Mouse (Mus musculus) small intestine, adult 2 months (tissue): ENCODE results near the gene Sobp. TPM values are rescaled to one million over a fixed set of nuclear protein-coding genes. Genes with fewer than 3 reads are reported as not detected.

Experiments
- H3K27ac ChIP-seq: fragments of 200-500 bp; 2 replicates; pipeline ENCODE4 v1.5.1; 2012; ENCODE audit warnings: low read depth, low read length, control low read depth, inconsistent platforms; ENCODE audit not compliant: insufficient read depth
- H3K27me3 ChIP-seq: fragments of 200-500 bp; 2 replicates; pipeline ENCODE4 v1.6.1; 2012; ENCODE audit warnings: mild to moderate bottlenecking, moderate library complexity, low read length, inconsistent platforms; ENCODE audit not compliant: control insufficient read depth, insufficient read depth
- H3K36me3 ChIP-seq: fragments of 200-500 bp; 2 replicates; pipeline ENCODE4 v1.6.1; 2012; ENCODE audit warnings: mild to moderate bottlenecking, low read length, control low read depth, inconsistent platforms; ENCODE audit not compliant: control insufficient read depth, insufficient read depth
- H3K4me1 ChIP-seq: fragments of 200-500 bp; 2 replicates; pipeline ENCODE4 v1.6.1; 2012; ENCODE audit warnings: low read length, inconsistent platforms, mixed read lengths; ENCODE audit not compliant: control insufficient read depth, insufficient read depth, insufficient read length
- H3K4me3 ChIP-seq: fragments of 200-500 bp; 2 replicates; pipeline ENCODE4 v1.5.1; 2012; ENCODE audit warnings: low read depth, mild to moderate bottlenecking, control low read depth, inconsistent platforms, low read length, moderate library complexity
- CTCF ChIP-seq: fragments of 200-500 bp; IDR thresholded peaks from 2 replicates; pipeline ENCODE4 v1.5.1; 2012; ENCODE audit warnings: low read depth, mild to moderate bottlenecking, control low read depth, inconsistent platforms, low read length, moderate library complexity, mixed read lengths; ENCODE audit not compliant: insufficient replicate concordance, insufficient read length; ENCODE audit errors: extremely low read depth
- POLR2A ChIP-seq: fragments of 200-500 bp; IDR thresholded peaks from 2 replicates; pipeline ENCODE4 v1.6.1; 2012; ENCODE audit warnings: low read depth, mild to moderate bottlenecking, control low read depth, inconsistent platforms, low read length, moderate library complexity
- WGBS: fragments of 180-500 bp; shearing (Covaris S2); methylation state at CpG from one replicate; pipeline ENCODE4 v1.1.7; 2018; 5-methylcytosine and 5-hydroxymethylcytosine counted together
- polyA plus RNA-seq: library from polyadenylated mRNA; depleted of rRNA; stranded (reverse); fragments of >200 nt; gene quantifications from 2 replicates; pipeline ENCODE4 v1.2.3, GENCODE M21; 2012

The Sobp gene
- polyA plus RNA-seq, 1 experiment = 0.79 TPM

DNA sequence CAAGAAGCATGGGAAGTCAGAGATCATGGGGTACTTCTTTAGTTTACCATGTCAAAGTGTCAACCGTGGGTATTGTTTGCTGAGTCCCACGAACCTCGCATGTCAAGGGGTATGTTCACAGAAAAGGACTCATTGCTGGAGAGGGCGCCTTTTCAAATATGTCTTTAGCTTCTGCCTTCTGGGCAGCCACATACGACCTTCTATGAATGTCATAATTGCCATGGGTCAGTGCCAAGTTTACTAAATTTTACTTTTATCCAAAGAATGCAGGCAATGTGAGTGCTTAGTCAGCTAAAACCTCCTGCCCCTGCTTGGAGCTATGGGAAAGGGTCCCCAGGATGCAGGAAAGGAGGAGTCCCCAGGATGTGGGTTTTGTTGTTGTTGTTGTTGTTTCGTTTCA, 197.8 kb downstream of the Sobp start:
- Histone ChIP-seq H3K27ac (no peak overlapping the region), H3K4me1 (no peaks in the 10 kb centered on the region)
- WGBS = 75% methylated on average over 6 of the region's 6 CpGs

DNA sequence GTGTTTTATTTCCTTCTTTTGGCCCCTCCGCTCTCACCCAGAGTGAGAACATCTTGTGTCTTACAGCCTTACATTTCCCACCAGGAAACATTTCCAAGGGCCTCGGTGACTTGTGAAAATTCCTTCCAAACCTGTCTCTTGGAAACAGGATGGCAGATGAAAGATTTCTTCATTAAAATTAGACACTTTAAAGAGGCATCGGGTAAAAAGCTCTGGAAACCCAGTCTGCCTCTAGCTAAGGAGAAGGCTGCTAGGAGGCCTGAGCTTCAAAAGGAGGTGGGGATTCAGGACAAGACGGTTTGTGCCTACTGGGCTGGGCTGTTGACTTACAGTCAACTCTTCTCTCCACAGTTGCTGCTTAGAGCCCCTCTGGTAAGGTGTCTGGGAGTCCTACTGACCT, 200.8 kb downstream of the Sobp start:
- H3K27ac ChIP-seq = no peak overlapping the region
- 74% methylated on average over 4 of the region's 4 CpGs for WGBS
- TF ChIP-seq POLR2A = no peak
- no peak for TF ChIP-seq CTCF
- H3K36me3 ChIP-seq = no peaks in the 10 kb centered on the region
- H3K27me3 ChIP-seq = no peaks in the 10 kb centered on the region
- H3K4me3 ChIP-seq = no peak overlapping the region
- no peaks in the 10 kb centered on the region for H3K4me1 ChIP-seq

More for the DNA sequence above, 197.8 kb downstream of the Sobp start:
- TF ChIP-seq POLR2A (no peak), CTCF (no peak)
- no peaks in the 10 kb centered on the region for H3K36me3 ChIP-seq
- H3K4me3 ChIP-seq = no peak overlapping the region
- H3K27me3 ChIP-seq = no peaks in the 10 kb centered on the region

DNA sequence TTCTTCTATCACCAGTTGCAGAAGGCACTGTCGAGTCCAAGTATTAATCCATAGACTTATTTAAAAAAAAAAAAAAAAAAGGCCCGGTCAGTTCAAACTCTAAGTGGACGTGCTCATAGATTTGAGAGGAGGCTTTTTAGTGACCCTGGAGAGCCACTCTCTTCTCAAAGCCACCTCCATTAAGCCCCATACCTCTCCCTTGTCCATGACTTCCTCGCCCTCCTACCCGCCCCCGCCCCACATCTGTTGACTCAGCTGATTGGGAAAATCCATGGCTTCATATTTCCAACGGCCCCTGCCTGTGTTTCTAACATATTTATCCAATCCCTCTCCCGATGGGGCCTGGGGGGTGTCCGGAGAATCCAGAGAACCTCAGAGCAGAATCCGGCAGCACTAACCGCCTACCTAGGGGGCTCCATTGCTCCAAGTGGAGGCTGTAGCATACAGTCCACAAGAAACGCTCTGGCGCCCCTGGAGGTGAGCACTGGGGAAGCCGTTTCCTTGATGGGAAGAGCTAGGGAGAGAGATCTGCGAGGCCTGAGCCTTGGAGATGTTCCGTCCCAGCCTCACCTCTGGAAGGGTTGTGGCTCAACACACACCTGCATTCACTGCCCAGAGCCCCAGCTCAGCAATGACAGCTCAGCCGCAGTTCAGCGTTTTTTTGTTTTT, 201.7 kb downstream of the Sobp start:
- no peaks in the 10 kb centered on the region for H3K27me3 ChIP-seq
- H3K36me3 ChIP-seq = no peaks in the 10 kb centered on the region
- no peak overlapping the region for H3K4me3 ChIP-seq
- 17% methylated on average over 18 of the region's 18 CpGs for WGBS
- H3K27ac ChIP-seq = no peak overlapping the region
- no peaks in the 10 kb centered on the region for H3K4me1 ChIP-seq
- TF ChIP-seq CTCF (peak; percentile 58; the same call in 1 of the 2 replicates), POLR2A (no peak)

DNA sequence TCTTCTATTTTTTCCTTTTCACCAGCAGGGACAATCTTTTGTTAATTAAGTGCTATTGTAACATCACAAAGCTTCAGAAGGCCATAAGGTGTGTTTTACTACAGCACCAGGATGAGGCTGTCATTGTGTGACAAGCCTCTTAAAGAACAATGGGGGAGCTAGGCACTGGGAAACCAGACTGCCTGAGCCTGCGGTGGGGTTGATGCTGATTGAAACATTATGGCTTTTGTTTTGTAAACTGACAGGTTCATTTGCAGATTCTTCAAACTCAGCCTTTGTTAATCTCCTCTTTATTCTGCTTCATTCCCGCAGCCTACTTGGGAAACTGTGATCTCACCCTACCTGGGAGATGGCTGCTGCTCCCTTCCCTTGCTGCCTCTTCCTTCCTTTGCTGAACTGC, 206.0 kb downstream of the Sobp start:
- no peaks in the 10 kb centered on the region for H3K4me1 ChIP-seq
- no peak overlapping the region for H3K27ac ChIP-seq
- WGBS = 61% methylated on average over 2 of the region's 2 CpGs
- no peaks in the 10 kb centered on the region for H3K36me3 ChIP-seq
- no peak overlapping the region for H3K4me3 ChIP-seq
- no peaks in the 10 kb centered on the region for H3K27me3 ChIP-seq
- TF ChIP-seq CTCF (no peak), POLR2A (no peak)

DNA sequence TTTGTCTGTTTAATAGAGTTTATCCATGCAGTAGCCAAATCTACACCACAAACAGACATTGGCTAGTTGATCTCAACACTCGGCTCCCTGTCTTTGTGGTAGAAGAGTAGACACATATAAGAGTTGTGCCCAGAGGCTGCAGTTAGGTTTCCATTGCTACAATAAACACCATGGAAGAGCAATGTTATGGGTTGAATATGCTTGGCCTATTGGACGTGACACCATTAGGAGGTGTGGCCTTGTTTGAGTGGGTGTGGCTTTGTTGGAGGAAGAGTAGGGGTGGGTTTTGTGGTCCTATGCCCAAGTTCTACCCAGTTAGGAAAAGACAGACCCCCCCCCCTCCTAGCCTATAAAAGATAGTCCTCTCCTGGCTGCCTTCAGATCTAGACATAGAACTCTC, 211.3 kb downstream of the Sobp start:
- H3K4me1 ChIP-seq = no peaks in the 10 kb centered on the region; the same call in 1 of the 2 replicates
- TF ChIP-seq POLR2A = no peak
- TF ChIP-seq CTCF = no peak
- H3K27ac ChIP-seq = peak overlapping the region; percentile 64; the same call in 1 of the 2 replicates
- H3K36me3 ChIP-seq = peaks cover 13% of the 10 kb centered on the region
- no peaks in the 10 kb centered on the region for H3K27me3 ChIP-seq
- 87% methylated on average over 2 of the region's 2 CpGs for WGBS
- H3K4me3 ChIP-seq = no peak overlapping the region

DNA sequence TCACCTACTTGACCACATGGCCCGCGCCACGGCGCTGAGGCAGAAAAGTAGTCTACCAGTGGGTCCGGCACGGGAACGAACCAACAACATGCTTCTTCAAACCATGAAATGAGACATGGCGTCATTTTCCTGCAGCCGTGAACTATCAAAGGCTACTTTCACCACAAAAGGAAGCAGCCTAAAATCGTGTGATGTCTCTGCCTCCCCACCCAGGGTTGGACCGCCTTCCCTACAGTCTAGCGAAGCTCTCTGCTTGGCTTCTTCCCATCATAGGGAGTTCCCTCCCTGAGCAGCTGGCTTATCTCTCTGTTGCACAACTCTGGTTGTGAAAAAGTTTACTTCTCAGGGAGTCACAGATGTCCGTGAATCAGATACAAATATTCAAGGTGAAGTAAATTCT, 211.7 kb downstream of the Sobp start:
- no peaks in the 10 kb centered on the region for H3K27me3 ChIP-seq
- H3K4me3 ChIP-seq = peak overlapping the region; percentile 30
- peak overlapping the region; percentile 64 for H3K27ac ChIP-seq
- 73% methylated on average over 13 of the region's 13 CpGs for WGBS
- no peaks in the 10 kb centered on the region; the same call in 1 of the 2 replicates for H3K4me1 ChIP-seq
- H3K36me3 ChIP-seq = peaks cover 16% of the 10 kb centered on the region
- no peak for TF ChIP-seq CTCF
- no peak for TF ChIP-seq POLR2A

DNA sequence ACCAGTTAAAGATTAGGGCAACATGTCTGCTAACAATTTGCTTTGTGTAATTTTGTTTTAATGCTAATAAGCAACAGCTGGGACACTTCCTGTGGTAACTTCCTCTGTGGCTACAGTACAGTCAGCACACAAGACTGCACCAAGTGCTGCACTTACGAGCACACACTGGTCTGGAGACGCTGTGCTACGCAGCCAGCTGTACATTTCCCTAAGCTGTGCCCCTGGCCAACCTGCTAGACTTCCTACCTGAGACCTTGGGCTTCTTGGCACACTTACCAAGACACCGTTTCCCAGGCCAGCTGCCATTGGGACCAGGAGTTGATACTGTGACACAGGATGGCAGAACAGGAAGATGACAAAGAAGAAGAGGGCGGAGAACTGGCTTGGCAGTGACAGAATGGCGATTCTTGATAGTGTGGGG, 212.1 kb downstream of the Sobp start:
- Histone ChIP-seq H3K36me3 (peaks cover 20% of the 10 kb centered on the region), H3K27ac (peak overlapping the region; percentile 64), H3K4me3 (peak overlapping the region; percentile 30), H3K27me3 (no peaks in the 10 kb centered on the region), H3K4me1 (no peaks in the 10 kb centered on the region; the same call in 1 of the 2 replicates)
- 64% methylated on average over 6 of the region's 6 CpGs for WGBS
- TF ChIP-seq POLR2A (no peak), CTCF (no peak)

DNA sequence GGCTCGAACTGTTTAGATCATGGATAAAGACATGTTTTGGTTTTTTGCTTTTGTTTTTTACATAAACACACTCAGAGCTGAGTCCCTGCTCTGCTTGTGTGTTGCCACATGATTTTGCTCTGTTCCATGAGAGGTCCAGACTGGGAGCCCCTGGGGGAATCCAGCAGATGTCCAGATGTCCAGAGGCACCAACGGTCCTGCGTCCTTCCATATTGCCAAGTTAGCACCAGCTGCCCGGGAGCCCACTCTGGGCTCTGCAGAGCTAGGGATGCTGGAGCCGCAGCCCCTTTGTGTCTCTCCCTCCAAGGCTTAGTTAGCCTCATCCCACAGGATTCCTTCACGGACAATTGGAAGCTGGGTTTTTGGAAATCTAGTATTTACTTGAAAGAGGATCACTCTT, 212.6 kb downstream of the Sobp start:
- H3K4me1 ChIP-seq = no peaks in the 10 kb centered on the region; the same call in 1 of the 2 replicates
- H3K36me3 ChIP-seq = peaks cover 20% of the 10 kb centered on the region
- no peak overlapping the region for H3K27ac ChIP-seq
- H3K27me3 ChIP-seq = no peaks in the 10 kb centered on the region
- WGBS = 66% methylated on average over 6 of the region's 6 CpGs
- TF ChIP-seq CTCF (no peak), POLR2A (no peak)
- H3K4me3 ChIP-seq = no peak overlapping the region
